Mouse (Mus musculus): ENCODE measurements around the gene 1700021F07Rik. TPM values are rescaled to one million over a fixed set of nuclear protein-coding genes. Genes with fewer than 3 reads are reported as not detected.

Gene 1700021F07Rik
- polyA plus RNA-seq (2017; shearing (Covaris generic)), result not detected

GRCm38 (mm10) chr2:173522376-173522775 lies at the start of gene 1700021F07Rik:
Gene 1700021F07Rik (plus strand): TSS chr2:173522586.

Other genes with a start within 250 kb of the 1700021F07Rik start
- gene Pmepa1, start 246.1 kb upstream of the 1700021F07Rik start, polyA plus RNA-seq (2017; shearing (Covaris generic)), result 19.2 TPM
- not detected for gene Ankrd60, start 55.8 kb downstream of the 1700021F07Rik start, polyA plus RNA-seq (2017; shearing (Covaris generic))
- 45.4 TPM for gene Rab22a, start 137.2 kb downstream of the 1700021F07Rik start, polyA plus RNA-seq (2017; shearing (Covaris generic))
- gene 1700010B08Rik, start 196.8 kb downstream of the 1700021F07Rik start, polyA plus RNA-seq (2017; shearing (Covaris generic)), result not detected
- 37.6 TPM for gene Vapb, start 214.9 kb downstream of the 1700021F07Rik start, polyA plus RNA-seq (2017; shearing (Covaris generic))

Data from effector memory CD4-positive, alpha-beta T cell, adult 5 months (primary cell).